Mouse (Mus musculus) gastrocnemius, postnatal 25 days (tissue): ENCODE data around the gene Nudt7. TPM values are rescaled to one million over a fixed set of nuclear protein-coding genes. Genes with fewer than 3 reads are reported as not detected.

Experiments
- DNase-seq: peaks from one replicate; pipeline ENCODE4 v3.0.0; 2022
- long read RNA-seq, 2 experiments: library from polyadenylated mRNA; stranded (forward); transcript quantifications; one replicate each; pipeline ENCODE4 v2.0.0; 2021
- total RNA-seq, 2 experiments: library from RNA; stranded (reverse); gene quantifications; 1 replicate in 1 of 2; 2 replicates in 1 of 2; pipeline ENCODE4 v1.2.3; 2021

Nudt7 gene
- total RNA-seq = 10 to 100 TPM; 27.1 to 52.9 TPM
- long read RNA-seq, experiment 1, transcript Nudt7-202 (4 exons, 3,543 nt) = major isoform, 34 of 46 reads
- long read RNA-seq, experiment 1, partial matches to known transcripts = 4 of 46 reads
- long read RNA-seq, experiment 1, other reads (novel, unspliced or antisense) = 2 of 46 reads
- long read RNA-seq, experiment 2, transcript Nudt7-202 (4 exons, 3,543 nt) = major isoform, 54 of 66 reads
- long read RNA-seq, experiment 2, partial matches to known transcripts = 6 of 66 reads
- long read RNA-seq, experiment 2, other reads (novel, unspliced or antisense) = 3 of 66 reads

GRCm38 (mm10) chr8:114133510-114134362 is at the start of gene Nudt7:
Gene Nudt7, plus strand, starts transcription at chr8:114133557.
- DNase-seq = peak; percentile 84

GRCm38 (mm10) chr8:114087932-114088331 is 45.4 kb upstream of the Nudt7 start:
- no peak for DNase-seq

GRCm38 (mm10) chr8:114090736-114091135 is 42.6 kb upstream of the Nudt7 start:
- no peak for DNase-seq

GRCm38 (mm10) chr8:114093321-114093720 is 40.0 kb upstream of the Nudt7 start:
- DNase-seq = no peak

GRCm38 (mm10) chr8:114094526-114094925 is 38.8 kb upstream of the Nudt7 start:
- no peak for DNase-seq

GRCm38 (mm10) chr8:114100561-114101206 is 32.7 kb upstream of the Nudt7 start:
- no peak for DNase-seq

- no peak for DNase-seq
Measured at GRCm38 (mm10) chr8:114103401-114103800, 30.0 kb upstream of the Nudt7 start.

GRCm38 (mm10) chr8:114105971-114106370 is 27.4 kb upstream of the Nudt7 start:
- no peak for DNase-seq

GRCm38 (mm10) chr8:114109365-114110140 is 23.8 kb upstream of the Nudt7 start:
- no peak for DNase-seq

GRCm38 (mm10) chr8:114115076-114115475 is 18.3 kb upstream of the Nudt7 start:
- DNase-seq = no peak

- DNase-seq = no peak
Measured at GRCm38 (mm10) chr8:114116049-114116448, 17.3 kb upstream of the Nudt7 start.

- no peak for DNase-seq
Measured at GRCm38 (mm10) chr8:114117439-114117838, 15.9 kb upstream of the Nudt7 start.

GRCm38 (mm10) chr8:114121781-114122180 is 11.6 kb upstream of the Nudt7 start:
- no peak for DNase-seq

GRCm38 (mm10) chr8:114123611-114124010 is 9.7 kb upstream of the Nudt7 start:
- DNase-seq = no peak

- no peak for DNase-seq
Measured at GRCm38 (mm10) chr8:114124084-114124750, 9.1 kb upstream of the Nudt7 start.

- DNase-seq = no peak
Measured at GRCm38 (mm10) chr8:114130838-114131237, 2.5 kb upstream of the Nudt7 start.

GRCm38 (mm10) chr8:114131421-114131820 is 1.9 kb upstream of the Nudt7 start:
- no peak for DNase-seq

- no peak for DNase-seq
Measured at GRCm38 (mm10) chr8:114133050-114133509, 277 bp upstream of the Nudt7 start.

- DNase-seq = no peak
Measured at GRCm38 (mm10) chr8:114136750-114137149, 3.4 kb downstream of the Nudt7 start.

- no peak for DNase-seq
Measured at GRCm38 (mm10) chr8:114137181-114137580, 3.8 kb downstream of the Nudt7 start.

GRCm38 (mm10) chr8:114140437-114140836 is 7.1 kb downstream of the Nudt7 start:
- DNase-seq = no peak
